Mouse (Mus musculus) ES-E14 (cell line): Measurements from ENCODE around the gene Drg1.
"Not testable (repeated sequence)": the region's sequence is repeated elsewhere in the genome, so short reads cannot be mapped to it uniquely, and the experiment has no call there.

Source experiments
- CHD2 ChIP-seq: IDR thresholded peaks from 2 replicates; pipeline ENCODE4 v1.6.1; 2014; ENCODE audit warnings: mild to moderate bottlenecking, low read depth, low read length, inconsistent platforms
- MAFK ChIP-seq: IDR thresholded peaks from 2 replicates; pipeline ENCODE4 v1.6.1; 2014; ENCODE audit warnings: mild to moderate bottlenecking, low read depth, low read length, inconsistent platforms; ENCODE audit not compliant: insufficient read depth
- ZNF384 ChIP-seq: IDR thresholded peaks from 2 replicates; pipeline ENCODE4 v1.6.1; 2012; ENCODE audit warnings: low read depth, low read length, inconsistent platforms

DNA sequence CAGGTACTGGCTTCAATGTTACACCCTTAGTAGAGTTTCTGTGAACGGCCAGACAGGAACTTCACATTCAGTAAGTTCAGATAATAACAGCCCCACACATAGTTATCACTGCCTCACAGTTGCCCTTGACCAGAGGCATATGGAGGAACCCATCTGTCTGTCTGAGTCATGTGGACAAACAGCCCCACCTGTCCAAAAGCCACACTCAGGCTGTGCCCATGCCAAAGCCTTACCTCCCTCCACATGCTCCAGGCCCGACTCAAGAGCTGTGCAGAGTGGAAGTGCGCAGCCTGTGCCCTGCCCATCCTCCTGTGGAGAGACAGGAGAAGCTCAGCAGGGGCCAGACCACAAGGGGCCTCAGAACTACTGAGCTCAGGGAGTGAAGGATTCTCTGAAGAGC lies 122.2 kb downstream of the Drg1 start:
- not testable (repeated sequence) for TF ChIP-seq ZNF384, CHD2, MAFK
